Mouse (Mus musculus) brain, embryonic 14.5 days (tissue): ENCODE data around the gene Rasgef1a. TPM values are rescaled to one million over a fixed set of nuclear protein-coding genes. Genes with fewer than 3 reads are reported as not detected.

ENCODE experiments used
- DNase-seq: peaks from one replicate; pipeline ENCODE4 v3.0.0-alpha.2; 2011; ENCODE audit warnings: low read depth
- CTCF ChIP-seq: fragments of 200-500 bp; IDR thresholded peaks from 2 replicates; pipeline ENCODE4 v1.5.1; 2012; ENCODE audit warnings: inconsistent platforms, mild to moderate bottlenecking, moderate library complexity, borderline replicate concordance; ENCODE audit not compliant: insufficient read depth, insufficient read length; ENCODE audit errors: extremely low read depth
- POLR2A ChIP-seq: fragments of 200-500 bp; IDR thresholded peaks from 2 replicates; pipeline ENCODE4 v1.6.1; 2012; ENCODE audit warnings: mild to moderate bottlenecking, inconsistent platforms, borderline replicate concordance; ENCODE audit not compliant: poor library complexity, insufficient read depth, insufficient read length, severe bottlenecking; ENCODE audit errors: extremely low read depth
- polyA plus RNA-seq: library from polyadenylated mRNA; depleted of rRNA; stranded (reverse); fragments of >200 nt; gene quantifications from 2 replicates; pipeline ENCODE4 v1.2.3, GENCODE M21; 2012

Rasgef1a gene
- polyA plus RNA-seq, 1 experiment = 5.5 TPM

- TF ChIP-seq CTCF (no peak), POLR2A (no peak)
- no peak for DNase-seq
Observed at GRCm38 (mm10) chr6:118051474-118051873, 40.2 kb downstream of the Rasgef1a start.

GRCm38 (mm10) chr6:118055209-118055608 lies 44.0 kb downstream of the Rasgef1a start:
- TF ChIP-seq CTCF (no peak), POLR2A (no peak)
- DNase-seq = peak; percentile 15

- no peak for TF ChIP-seq POLR2A
- TF ChIP-seq CTCF = no peak
- DNase-seq = no peak
Observed at GRCm38 (mm10) chr6:118061266-118061665, 50.0 kb downstream of the Rasgef1a start.

- DNase-seq = no peak
- TF ChIP-seq POLR2A = no peak
- no peak for TF ChIP-seq CTCF
Observed at GRCm38 (mm10) chr6:118063266-118063665, 52.0 kb downstream of the Rasgef1a start.

- no peak for TF ChIP-seq POLR2A
- peak; percentile 74 for TF ChIP-seq CTCF
- DNase-seq = peak; percentile 80
Observed at GRCm38 (mm10) chr6:118064968-118065530, 53.8 kb downstream of the Rasgef1a start.

- DNase-seq = peak; percentile 60
- TF ChIP-seq CTCF = no peak
- TF ChIP-seq POLR2A = no peak
Observed at GRCm38 (mm10) chr6:118065837-118066198, 54.6 kb downstream of the Rasgef1a start.

GRCm38 (mm10) chr6:118066199-118067081 lies 55.2 kb downstream of the Rasgef1a start:
- DNase-seq = peak; percentile 33

GRCm38 (mm10) chr6:118067720-118068119 lies 56.5 kb downstream of the Rasgef1a start:
- DNase-seq = no peak
- TF ChIP-seq POLR2A = no peak
- peak; percentile 22; the same call in 1 of the 2 replicates for TF ChIP-seq CTCF

More at GRCm38 (mm10) chr6:118066199-118067081, 55.2 kb downstream of the Rasgef1a start:
- TF ChIP-seq POLR2A = no peak
- TF ChIP-seq CTCF = no peak

GRCm38 (mm10) chr6:118070321-118071012 lies 59.2 kb downstream of the Rasgef1a start:
- peak; percentile 72 for DNase-seq
- no peak for TF ChIP-seq POLR2A
- TF ChIP-seq CTCF = no peak

GRCm38 (mm10) chr6:118071013-118071350 lies 59.7 kb downstream of the Rasgef1a start:
- no peak for DNase-seq
- no peak for TF ChIP-seq POLR2A
- TF ChIP-seq CTCF = no peak

GRCm38 (mm10) chr6:118071416-118071815 lies 60.2 kb downstream of the Rasgef1a start:
- no peak for DNase-seq
- TF ChIP-seq POLR2A (no peak), CTCF (no peak)
